Mouse (Mus musculus) forebrain, embryonic 14.5 days (tissue): Measurements from ENCODE around the gene Cacna1e. TPM values are rescaled to one million over a fixed set of nuclear protein-coding genes. Genes with fewer than 3 reads are reported as not detected.

Experiments used
- ATAC-seq: fragments of 200-750 bp; cut with Nextera tagmentation; 2 replicates; pipeline ENCODE4 v1.8.0; 2017; ENCODE audit warnings: mild to moderate bottlenecking, moderate library complexity
- DNase-seq: peaks from one replicate; pipeline ENCODE4 v3.0.0-alpha.2; 2015; ENCODE audit warnings: low spot score
- H3K27ac ChIP-seq: fragments of 300-500 bp; sonication (generic); 2 replicates; pipeline ENCODE4 v1.5.1; 2014; ENCODE audit warnings: low read depth, mild to moderate bottlenecking, control low read depth, low read length, moderate library complexity
- H3K27me3 ChIP-seq: fragments of 300-500 bp; sonication (generic); replicated peaks from 2 replicates; pipeline ENCODE4 v1.6.1; 2014; ENCODE audit warnings: low read length, control low read depth, mixed read lengths; ENCODE audit not compliant: control insufficient read depth, insufficient read depth
- H3K36me3 ChIP-seq: fragments of 300-500 bp; sonication (generic); 2 replicates; pipeline ENCODE4 v1.6.1; 2014; ENCODE audit warnings: low read length, control low read depth; ENCODE audit not compliant: control insufficient read depth, insufficient read depth
- H3K4me1 ChIP-seq: fragments of 300-500 bp; sonication (generic); 2 replicates; pipeline ENCODE4 v1.6.1; 2014; ENCODE audit warnings: antibody characterized with exemption, low read length, control low read depth; ENCODE audit not compliant: control insufficient read depth, insufficient read depth
- H3K4me2 ChIP-seq: fragments of 300-500 bp; sonication (generic); 2 replicates; pipeline ENCODE4 v1.6.1; 2014; ENCODE audit warnings: mild to moderate bottlenecking, control low read depth, low read length
- H3K4me3 ChIP-seq: fragments of 300-500 bp; sonication (generic); 2 replicates; pipeline ENCODE4 v1.5.1; 2014; ENCODE audit warnings: low read depth, low read length, control low read depth
- H3K9ac ChIP-seq: fragments of 300-500 bp; sonication (generic); 2 replicates; pipeline ENCODE4 v1.6.1; 2014; ENCODE audit warnings: mild to moderate bottlenecking, low read length, control low read depth, moderate library complexity
- H3K9me3 ChIP-seq: fragments of 300-500 bp; sonication (generic); replicated peaks from 2 replicates; pipeline ENCODE4 v1.6.1; 2016; ENCODE audit warnings: low read length, control low read depth, mixed read lengths; ENCODE audit not compliant: control insufficient read depth
- WGBS: fragments of 180-500 bp; shearing (Covaris S2); extraction: QIAGEN DNeasy Blood & Tissue Kit; methylation state at CpG from one replicate; pipeline ENCODE4 v1.1.7; 2014; 5-methylcytosine and 5-hydroxymethylcytosine counted together
- polyA plus RNA-seq: library from polyadenylated mRNA; unstranded; fragments of >200 nt; fragmentation: Nextera tagmentation; extraction: Ambion mirVana; gene quantifications from 2 replicates; pipeline ENCODE4 v1.2.1, GENCODE M21; 2014

Cacna1e gene
- polyA plus RNA-seq, 1 experiment from 2014 or later, result 6.7 TPM

- DNase-seq (no peak), ATAC-seq (no peak)
- Histone ChIP-seq H3K9ac (no peak overlapping the region), H3K4me2 (no peak overlapping the region), H3K27me3 (no peaks in the 10 kb centered on the region), H3K27ac (no peak overlapping the region), H3K4me1 (no peaks in the 10 kb centered on the region), H3K9me3 (no peaks in the 10 kb centered on the region), H3K4me3 (no peak overlapping the region), H3K36me3 (peaks cover 3% of the 10 kb centered on the region; the same call in 1 of the 2 replicates)
- WGBS, result 83% methylated on average over 1 of the region's 1 CpGs
Measured at GRCm38 (mm10) chr1:154433520-154433919, 450.8 kb downstream of the Cacna1e start.

GRCm38 (mm10) chr1:154433112-154433511 lies 451.2 kb downstream of the Cacna1e start:
- H3K36me3 ChIP-seq, result peaks cover 3% of the 10 kb centered on the region; the same call in 1 of the 2 replicates
- no peak overlapping the region for H3K9ac ChIP-seq
- no peak overlapping the region for H3K4me3 ChIP-seq
- ATAC-seq (no peak), DNase-seq (no peak)
- no peaks in the 10 kb centered on the region for H3K4me1 ChIP-seq
- 79% methylated on average over 1 of the region's 1 CpGs for WGBS
- no peak overlapping the region for H3K4me2 ChIP-seq
- no peak overlapping the region for H3K27ac ChIP-seq
- no peaks in the 10 kb centered on the region for H3K9me3 ChIP-seq
- no peaks in the 10 kb centered on the region for H3K27me3 ChIP-seq

- WGBS, result 84% methylated on average over 7 of the region's 7 CpGs
- Histone ChIP-seq H3K4me1 (no peaks in the 10 kb centered on the region), H3K36me3 (peaks cover 3% of the 10 kb centered on the region; the same call in 1 of the 2 replicates), H3K9ac (no peak overlapping the region), H3K27me3 (no peaks in the 10 kb centered on the region), H3K9me3 (no peaks in the 10 kb centered on the region), H3K27ac (no peak overlapping the region), H3K4me2 (no peak overlapping the region), H3K4me3 (no peak overlapping the region)
- ATAC-seq, result no peak
- DNase-seq, result no peak
Measured at GRCm38 (mm10) chr1:154428276-154428675, 456.0 kb downstream of the Cacna1e start.

GRCm38 (mm10) chr1:154418278-154418677 lies 466.0 kb downstream of the Cacna1e start:
- Histone ChIP-seq H3K9me3 (no peaks in the 10 kb centered on the region), H3K4me2 (no peak overlapping the region), H3K36me3 (no peaks in the 10 kb centered on the region), H3K27me3 (no peaks in the 10 kb centered on the region), H3K27ac (no peak overlapping the region), H3K9ac (no peak overlapping the region), H3K4me1 (0 out of 2 replicates have a peak, but pooled peaks cover 2% of the 10 kb centered on the region), H3K4me3 (no peak overlapping the region)
- 41% methylated on average over 5 of the region's 5 CpGs for WGBS
- peak; percentile 61 for DNase-seq
- ATAC-seq, result peak; percentile 55

- H3K36me3 ChIP-seq, result no peaks in the 10 kb centered on the region
- H3K9me3 ChIP-seq, result no peaks in the 10 kb centered on the region
- no peaks in the 10 kb centered on the region for H3K27me3 ChIP-seq
- no peak overlapping the region for H3K4me3 ChIP-seq
- no peak overlapping the region for H3K4me2 ChIP-seq
- 0 out of 2 replicates have a peak, but pooled peaks cover 2% of the 10 kb centered on the region for H3K4me1 ChIP-seq
- DNase-seq (no peak), ATAC-seq (no peak)
- H3K27ac ChIP-seq, result no peak overlapping the region
- no peak overlapping the region for H3K9ac ChIP-seq
- 76% methylated on average over 20 of the region's 20 CpGs for WGBS
Measured at GRCm38 (mm10) chr1:154416384-154417155, 467.7 kb downstream of the Cacna1e start.

- ATAC-seq (no peak), DNase-seq (no peak)
- H3K4me2 ChIP-seq, result no peak overlapping the region
- no peak overlapping the region for H3K9ac ChIP-seq
- H3K36me3 ChIP-seq, result no peaks in the 10 kb centered on the region
- no peak overlapping the region for H3K27ac ChIP-seq
- 89% methylated on average over 10 of the region's 10 CpGs for WGBS
- no peaks in the 10 kb centered on the region for H3K9me3 ChIP-seq
- no peak overlapping the region for H3K4me3 ChIP-seq
- no peaks in the 10 kb centered on the region for H3K27me3 ChIP-seq
- H3K4me1 ChIP-seq, result 0 out of 2 replicates have a peak, but pooled peaks cover 2% of the 10 kb centered on the region
Measured at GRCm38 (mm10) chr1:154415826-154416225, 468.5 kb downstream of the Cacna1e start.

- ATAC-seq (no peak), DNase-seq (no peak)
- H3K4me3 ChIP-seq, result no peak overlapping the region
- 0 out of 2 replicates have a peak, but pooled peaks cover under 1% of the 10 kb centered on the region for H3K4me1 ChIP-seq
- H3K36me3 ChIP-seq, result no peaks in the 10 kb centered on the region
- H3K9me3 ChIP-seq, result no peaks in the 10 kb centered on the region
- WGBS, result 73% methylated on average over 3 of the region's 3 CpGs
- no peak overlapping the region for H3K9ac ChIP-seq
- no peak overlapping the region for H3K27ac ChIP-seq
- H3K4me2 ChIP-seq, result no peak overlapping the region
- H3K27me3 ChIP-seq, result no peaks in the 10 kb centered on the region
Measured at GRCm38 (mm10) chr1:154413138-154413537, 471.2 kb downstream of the Cacna1e start.

- no peak overlapping the region for H3K4me2 ChIP-seq
- WGBS, result 28% methylated on average over 2 of the region's 2 CpGs
- H3K9ac ChIP-seq, result no peak overlapping the region
- no peak for DNase-seq
- no peaks in the 10 kb centered on the region for H3K9me3 ChIP-seq
- H3K36me3 ChIP-seq, result no peaks in the 10 kb centered on the region
- no peak for ATAC-seq
- H3K4me3 ChIP-seq, result no peak overlapping the region
- no peaks in the 10 kb centered on the region for H3K4me1 ChIP-seq
- no peak overlapping the region for H3K27ac ChIP-seq
- no peaks in the 10 kb centered on the region for H3K27me3 ChIP-seq
Measured at GRCm38 (mm10) chr1:154409051-154409450, 475.2 kb downstream of the Cacna1e start.

GRCm38 (mm10) chr1:154391979-154392378 lies 492.3 kb downstream of the Cacna1e start:
- Histone ChIP-seq H3K9ac (no peak overlapping the region), H3K9me3 (no peaks in the 10 kb centered on the region)
- ATAC-seq, result no peak

More at GRCm38 (mm10) chr1:154391979-154392378, 492.3 kb downstream of the Cacna1e start:
- no peaks in the 10 kb centered on the region for H3K27me3 ChIP-seq
- no peak overlapping the region for H3K27ac ChIP-seq
- H3K4me1 ChIP-seq, result no peaks in the 10 kb centered on the region
- H3K36me3 ChIP-seq, result no peaks in the 10 kb centered on the region
- no peak overlapping the region for H3K4me3 ChIP-seq
- WGBS, result 93% methylated on average over 6 of the region's 6 CpGs
- DNase-seq, result no peak
- H3K4me2 ChIP-seq, result no peak overlapping the region
